9 mouse cellular contexts compared by ENCODE assay signal in the genomic region with DNA sequence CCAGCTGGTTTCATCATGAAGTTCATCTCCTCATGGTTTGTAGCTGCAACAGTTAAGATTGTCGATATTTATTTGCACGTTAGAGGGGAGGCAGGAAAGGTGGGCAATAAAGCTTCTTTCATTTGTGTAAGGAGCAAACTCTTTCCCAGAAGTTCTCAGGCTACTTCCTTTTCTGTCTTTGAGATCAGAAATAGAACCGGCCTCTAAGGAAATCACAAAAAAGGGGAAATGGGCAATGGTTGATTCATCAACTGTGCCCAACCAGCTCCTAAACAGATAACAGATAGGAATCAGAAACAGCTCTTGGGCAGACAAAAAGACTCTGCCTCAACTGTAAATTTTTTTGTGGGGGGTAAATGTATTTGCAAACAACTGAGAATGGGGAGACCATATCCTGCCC.
"Had no signal": no experiment of that assay in that cellular context is flagged by ENCODE, and none has a peak within 500 bp of the region (broad histone marks: within the 10 kb centered on the region; RNA-seq: fewer than 3 reads in every experiment).

No protein-coding gene starts in this region.

- DNase-seq: kidney, adult 11 months; kidney, adult 9 months; kidney, postnatal 14 days; left cerebral cortex, postnatal 4 days; lung, adult 18-20 months; spleen, adult 18-20 months; thymus, adult 2 months; thymus, postnatal 25 days had no signal

- ATAC-seq: midbrain, embryonic 16.5 days had no signal
